Mouse (Mus musculus): ENCODE data around the gene Tm7sf2. TPM values are rescaled to one million over a fixed set of nuclear protein-coding genes. Genes with fewer than 3 reads are reported as not detected.

The Tm7sf2 gene
- total RNA-seq (2015; ENCODE audit: low replicate concordance) (1.2 and 2.3 TPM in 2 replicates), total RNA-seq (2017; ENCODE audit: low replicate concordance) (0.98 and 4.2 TPM in 2 replicates)

- peak; percentile 91 for ATAC-seq (replicated peaks; ENCODE audit: low FRiP score, poor library complexity, severe bottlenecking)
Measured at GRCm38 (mm10) chr19:6067724-6068415, at the start of gene Tm7sf2. TSS of gene Tm7sf2 (minus strand) at chr19:6068373.

- no peak for ATAC-seq (replicated peaks; ENCODE audit: low FRiP score, poor library complexity, severe bottlenecking)
Measured at GRCm38 (mm10) chr19:6117346-6117985, 49.3 kb upstream of the Tm7sf2 start.

- ATAC-seq (replicated peaks; ENCODE audit: low FRiP score, poor library complexity, severe bottlenecking): no peak
Measured at GRCm38 (mm10) chr19:6116113-6116850, 48.1 kb upstream of the Tm7sf2 start.

- ATAC-seq (replicated peaks; ENCODE audit: low FRiP score, poor library complexity, severe bottlenecking): no peak
Measured at GRCm38 (mm10) chr19:6113116-6113515, 44.9 kb upstream of the Tm7sf2 start.

GRCm38 (mm10) chr19:6105586-6105985 lies 37.4 kb upstream of the Tm7sf2 start, which contains the start of gene Naaladl1:
TSS of gene Naaladl1 (plus strand) at chr19:6105782.
- ATAC-seq (replicated peaks; ENCODE audit: low FRiP score, poor library complexity, severe bottlenecking): no peak

GRCm38 (mm10) chr19:6104476-6104875 lies 36.3 kb upstream of the Tm7sf2 start:
- ATAC-seq (replicated peaks; ENCODE audit: low FRiP score, poor library complexity, severe bottlenecking): no peak

- peak; percentile 93 for ATAC-seq (replicated peaks; ENCODE audit: low FRiP score, poor library complexity, severe bottlenecking)
Measured at GRCm38 (mm10) chr19:6102169-6102853, 34.1 kb upstream of the Tm7sf2 start.

- ATAC-seq (replicated peaks; ENCODE audit: low FRiP score, poor library complexity, severe bottlenecking): no peak
Measured at GRCm38 (mm10) chr19:6101186-6101585, 33.0 kb upstream of the Tm7sf2 start.

- ATAC-seq (replicated peaks; ENCODE audit: low FRiP score, poor library complexity, severe bottlenecking): no peak
Measured at GRCm38 (mm10) chr19:6097847-6098246, 29.7 kb upstream of the Tm7sf2 start.

- ATAC-seq (replicated peaks; ENCODE audit: low FRiP score, poor library complexity, severe bottlenecking): no peak
Measured at GRCm38 (mm10) chr19:6094119-6094518, 25.9 kb upstream of the Tm7sf2 start, which contains the start of gene AC131692.1. TSS of gene AC131692.1 (plus strand) at chr19:6094419.

- no peak for ATAC-seq (replicated peaks; ENCODE audit: low FRiP score, poor library complexity, severe bottlenecking)
Measured at GRCm38 (mm10) chr19:6088841-6089240, 20.7 kb upstream of the Tm7sf2 start.

- peak; percentile 83 for ATAC-seq (replicated peaks; ENCODE audit: low FRiP score, poor library complexity, severe bottlenecking)
Measured at GRCm38 (mm10) chr19:6085417-6085879, 17.3 kb upstream of the Tm7sf2 start.

- peak; percentile 88 for ATAC-seq (replicated peaks; ENCODE audit: low FRiP score, poor library complexity, severe bottlenecking)
Measured at GRCm38 (mm10) chr19:6084478-6085248, 16.5 kb upstream of the Tm7sf2 start, which contains the start of the genes Zfpl1 and Cdca5. TSS of gene Zfpl1 (minus strand) at chr19:6084956. TSS of gene Cdca5 (plus strand) at chr19:6084983.

GRCm38 (mm10) chr19:6082156-6082555 lies 14.0 kb upstream of the Tm7sf2 start, which contains the start of gene Gm28374:
TSS of gene Gm28374 (minus strand) at chr19:6082256.
- no peak for ATAC-seq (replicated peaks; ENCODE audit: low FRiP score, poor library complexity, severe bottlenecking)

GRCm38 (mm10) chr19:6079983-6080480 lies 11.9 kb upstream of the Tm7sf2 start, which contains the start of gene Tmem262:
TSS of gene Tmem262 (plus strand) at chr19:6080033.
- no peak for ATAC-seq (replicated peaks; ENCODE audit: low FRiP score, poor library complexity, severe bottlenecking)

GRCm38 (mm10) chr19:6076564-6077393 lies 8.6 kb upstream of the Tm7sf2 start, which contains the start of gene Vps51:
TSS of gene Vps51 (minus strand) at chr19:6077231.
- peak; percentile 92 for ATAC-seq (replicated peaks; ENCODE audit: low FRiP score, poor library complexity, severe bottlenecking)

- ATAC-seq (replicated peaks; ENCODE audit: low FRiP score, poor library complexity, severe bottlenecking): no peak
Measured at GRCm38 (mm10) chr19:6073889-6074288, 5.7 kb upstream of the Tm7sf2 start.

- ATAC-seq (replicated peaks; ENCODE audit: low FRiP score, poor library complexity, severe bottlenecking): no peak
Measured at GRCm38 (mm10) chr19:6071261-6071660, 3.1 kb upstream of the Tm7sf2 start.
